Mouse (Mus musculus) midbrain, embryonic 11.5 days (tissue): ENCODE measurements at regions not wholly inside any gene's neighbourhood (a gene's known extent, or its start where the extent isn't known, plus 50 kb on each side); places are given as distances from the start of the nearest gene placed in this dataset.

Source experiments
- ATAC-seq: fragments of 200-750 bp; cut with Nextera tagmentation; 2 replicates; pipeline ENCODE4 v1.8.0; 2017; ENCODE audit warnings: moderate TSS enrichment, moderate library complexity; ENCODE audit not compliant: low FRiP score
- DNase-seq: peaks from one replicate; pipeline ENCODE4 v3.0.0; 2015; ENCODE audit warnings: low spot score; ENCODE audit errors: missing footprints
- H3K27ac ChIP-seq: fragments of 300-500 bp; sonication (generic); 2 replicates; pipeline ENCODE4 v1.5.1; 2014; ENCODE audit warnings: low read depth, low read length
- H3K27me3 ChIP-seq: fragments of 300-500 bp; sonication (generic); 2 replicates; pipeline ENCODE4 v1.6.1; 2014; ENCODE audit warnings: mild to moderate bottlenecking, low read length, moderate library complexity, mixed read lengths; ENCODE audit not compliant: control insufficient read depth, insufficient read depth
- H3K36me3 ChIP-seq: fragments of 300-500 bp; sonication (generic); 2 replicates; pipeline ENCODE4 v1.6.1; 2014; ENCODE audit warnings: mild to moderate bottlenecking, low read length, moderate library complexity, mixed read lengths; ENCODE audit not compliant: control insufficient read depth, insufficient read depth
- H3K4me1 ChIP-seq: fragments of 300-500 bp; sonication (generic); 2 replicates; pipeline ENCODE4 v1.6.1; 2014; ENCODE audit warnings: low read length; ENCODE audit not compliant: control insufficient read depth, insufficient read depth
- H3K4me2 ChIP-seq: fragments of 300-500 bp; sonication (generic); 2 replicates; pipeline ENCODE4 v1.6.1; 2014; ENCODE audit warnings: mild to moderate bottlenecking, moderate library complexity
- H3K4me3 ChIP-seq: fragments of 300-500 bp; sonication (generic); 2 replicates; pipeline ENCODE4 v1.5.1; 2014; ENCODE audit warnings: low read depth, low read length
- H3K9ac ChIP-seq: fragments of 300-500 bp; sonication (generic); 2 replicates; pipeline ENCODE4 v1.6.1; 2014; ENCODE audit warnings: low read length
- H3K9me3 ChIP-seq: fragments of 300-500 bp; sonication (generic); 2 replicates; pipeline ENCODE4 v1.6.1; 2016; ENCODE audit warnings: low read length; ENCODE audit not compliant: control insufficient read depth
- WGBS: fragments of 180-500 bp; shearing (Covaris S2); extraction: QIAGEN DNeasy Blood & Tissue Kit; methylation state at CpG from one replicate; pipeline ENCODE4 v1.1.7; 2014; 5-methylcytosine and 5-hydroxymethylcytosine counted together

GRCm38 (mm10) chr1:77589423-77589822 is 74.5 kb upstream of the Epha4 start:
- no peak for DNase-seq
- WGBS: 79% methylated on average over 3 of the region's 3 CpGs
- no peak overlapping the region for H3K27ac ChIP-seq
- no peaks in the 10 kb centered on the region for H3K27me3 ChIP-seq
- no peak overlapping the region for H3K4me3 ChIP-seq
- no peak overlapping the region for H3K4me2 ChIP-seq
- H3K4me1 ChIP-seq: no peaks in the 10 kb centered on the region
- ATAC-seq: no peak
- no peaks in the 10 kb centered on the region for H3K36me3 ChIP-seq
- H3K9me3 ChIP-seq: no peaks in the 10 kb centered on the region
- H3K9ac ChIP-seq: no peak overlapping the region

GRCm38 (mm10) chr1:77585520-77585919 is 70.6 kb upstream of the Epha4 start:
- Histone ChIP-seq H3K9me3 (no peaks in the 10 kb centered on the region), H3K4me2 (no peak overlapping the region), H3K4me3 (no peak overlapping the region), H3K9ac (no peak overlapping the region), H3K36me3 (no peaks in the 10 kb centered on the region), H3K27me3 (no peaks in the 10 kb centered on the region), H3K27ac (no peak overlapping the region), H3K4me1 (no peaks in the 10 kb centered on the region)
- WGBS: 66% methylated on average over 3 of the region's 3 CpGs
- no peak for DNase-seq
- ATAC-seq: no peak

GRCm38 (mm10) chr1:77568081-77568480 is 53.2 kb upstream of the Epha4 start:
- H3K36me3 ChIP-seq: no peaks in the 10 kb centered on the region

GRCm38 (mm10) chr1:77567657-77568056 is 52.8 kb upstream of the Epha4 start:
- H3K36me3 ChIP-seq: no peaks in the 10 kb centered on the region
- no peak overlapping the region for H3K4me2 ChIP-seq
- H3K27me3 ChIP-seq: no peaks in the 10 kb centered on the region
- no peak for ATAC-seq
- H3K4me1 ChIP-seq: 0 out of 2 replicates have a peak, but pooled peaks cover 3% of the 10 kb centered on the region
- H3K4me3 ChIP-seq: no peak overlapping the region
- WGBS: 67% methylated on average over 7 of the region's 7 CpGs
- H3K9ac ChIP-seq: no peak overlapping the region
- DNase-seq: peak; percentile 31
- no peaks in the 10 kb centered on the region for H3K9me3 ChIP-seq
- H3K27ac ChIP-seq: no peak overlapping the region

More at GRCm38 (mm10) chr1:77568081-77568480, 53.2 kb upstream of the Epha4 start:
- H3K4me3 ChIP-seq: no peak overlapping the region
- no peaks in the 10 kb centered on the region for H3K27me3 ChIP-seq
- no peak for ATAC-seq
- H3K4me1 ChIP-seq: 0 out of 2 replicates have a peak, but pooled peaks cover 3% of the 10 kb centered on the region
- peak; percentile 14 for DNase-seq
- H3K9ac ChIP-seq: no peak overlapping the region
- H3K9me3 ChIP-seq: no peaks in the 10 kb centered on the region
- H3K27ac ChIP-seq: no peak overlapping the region
- 93% methylated on average over 6 of the region's 6 CpGs for WGBS
- no peak overlapping the region for H3K4me2 ChIP-seq
